Mouse (Mus musculus) T-cell, adult 66 days (primary cell): Measurements from ENCODE around the gene Nr2c2. TPM values are rescaled to one million over a fixed set of nuclear protein-coding genes. Genes with fewer than 3 reads are reported as not detected.

ENCODE experiments used
- total RNA-seq, 2 experiments: library from RNA; stranded (reverse); gene quantifications; 3 replicates in 1 of 2; 4 replicates in 1 of 2; pipeline ENCODE4 v1.2.4; 2023

The Nr2c2 gene
- 100 to 1,000 TPM; 113 to 121 TPM for total RNA-seq

GRCm38 (mm10) chr6:92091130-92091591 lies at the start of gene Nr2c2:
Nr2c2 (plus strand) TSS chr6:92091390.

GRCm38 (mm10) chr6:92183621-92184131 lies 92.5 kb downstream of the Nr2c2 start, which contains the start of gene Mrps25:
Mrps25 (minus strand) TSS chr6:92184033.

GRCm38 (mm10) chr6:92214773-92215449 lies 123.7 kb downstream of the Nr2c2 start, which contains the start of gene Rbsn:
Rbsn (minus strand) TSS chr6:92214925.

Other genes with a start within 250 kb of the Nr2c2 start
- 10 to 100 TPM; 50.2 to 57.8 TPM for gene Ccdc174, start 213.3 kb upstream of the Nr2c2 start, total RNA-seq
- gene 4930590J08Rik, start 188.6 kb upstream of the Nr2c2 start, total RNA-seq: 1 to 10 TPM; 7.1 to 8.3 TPM
- under 1 TPM in 1 of 2 experiments, not detected in 1; 0.15 TPM for gene Fgd5, start 112.5 kb upstream of the Nr2c2 start, total RNA-seq
- gene Mrps25, start 92.6 kb downstream of the Nr2c2 start, total RNA-seq: 10 to 100 TPM; 16.6 to 22.0 TPM
- gene Rbsn, start 123.5 kb downstream of the Nr2c2 start, total RNA-seq: 10 to 100 TPM; 29.1 to 32.9 TPM
- gene Trh, start 153.3 kb downstream of the Nr2c2 start, total RNA-seq: not detected